8 mouse cellular contexts compared by ENCODE assay signal in genomic region chr10:94115893-94116599, GRCm38 (mm10). TPM values are rescaled to one million over a fixed set of nuclear protein-coding genes. Genes with fewer than 3 reads are reported as not detected.
DNase-seq lines count a peak whose midpoint lies in the region; ATAC-seq and TF ChIP-seq lines count a peak whose summit lies in the region.

No protein-coding gene starts in this region.

- H3K27me3 ChIP-seq in heart, embryonic 11.5 days (ENCODE audit: control insufficient read depth, insufficient read depth, low read length), result no peaks in the 10 kb centered on the region
- H3K27me3 ChIP-seq in kidney, embryonic 14.5 days (ENCODE audit: control insufficient read depth, insufficient read depth, low read length), result no peaks in the 10 kb centered on the region
- no peaks in the 10 kb centered on the region for H3K27me3 ChIP-seq in limb, embryonic 15.5 days
- H3K27me3 ChIP-seq in midbrain, postnatal 0 days (ENCODE audit: insufficient read depth, low read length), result no peaks in the 10 kb centered on the region

- H3K4me3 ChIP-seq in heart, embryonic 11.5 days (ENCODE audit: low read depth, low read length), result no peak overlapping the region
- no peak overlapping the region for H3K4me3 ChIP-seq in kidney, embryonic 14.5 days (ENCODE audit: low read length)
- no peak overlapping the region for H3K4me3 ChIP-seq in limb, embryonic 15.5 days
- no peak overlapping the region for H3K4me3 ChIP-seq in midbrain, postnatal 0 days (ENCODE audit: low read depth, low read length)

- H3K4me1 ChIP-seq in heart, embryonic 11.5 days (ENCODE audit: control insufficient read depth, insufficient read depth, low read length), result peaks cover 9% of the 10 kb centered on the region
- H3K4me1 ChIP-seq in kidney, embryonic 14.5 days (ENCODE audit: control insufficient read depth, insufficient read depth, low read length), result no peaks in the 10 kb centered on the region
- H3K4me1 ChIP-seq in limb, embryonic 15.5 days, result peaks cover 7% of the 10 kb centered on the region
- H3K4me1 ChIP-seq in midbrain, postnatal 0 days (ENCODE audit: insufficient read depth, low read length), result no peaks in the 10 kb centered on the region

- 0 out of 2 replicates have a peak, but pooled peaks cover 3% of the 10 kb centered on the region for H3K36me3 ChIP-seq in heart, embryonic 11.5 days (ENCODE audit: control insufficient read depth, insufficient read depth, low read length)
- no peaks in the 10 kb centered on the region for H3K36me3 ChIP-seq in kidney, embryonic 14.5 days (ENCODE audit: control insufficient read depth, insufficient read depth, low read length)
- 0 out of 2 replicates have a peak, but pooled peaks cover 5% of the 10 kb centered on the region for H3K36me3 ChIP-seq in limb, embryonic 15.5 days
- no peaks in the 10 kb centered on the region for H3K36me3 ChIP-seq in midbrain, postnatal 0 days (ENCODE audit: insufficient read depth, low read length)

- H3K9ac ChIP-seq in heart, embryonic 11.5 days (ENCODE audit: low read depth, low read length), result peak overlapping the region; percentile 29; the same call in 1 of the 2 replicates
- H3K9ac ChIP-seq in kidney, embryonic 14.5 days (ENCODE audit: low read depth, low read length), result no peak overlapping the region
- no peak overlapping the region for H3K9ac ChIP-seq in limb, embryonic 15.5 days
- H3K9ac ChIP-seq in midbrain, postnatal 0 days (replicated peaks; ENCODE audit: low read length, poor library complexity, severe bottlenecking), result no peak overlapping the region

- DNase-seq in B cell, adult 2 months, result peak; percentile 85 to 89
- DNase-seq in brain, adult 2 months (ENCODE audit: low read depth, low spot score), result peak; percentile 88
- peak; percentile 90 for DNase-seq in midbrain, postnatal 0 days (ENCODE audit: low spot score)
- peak; percentile 67 to 90 for DNase-seq in spleen, postnatal 10 days (ENCODE audit: low spot score in 2 of 2)

- peak; percentile 87 for ATAC-seq in erythroblast, adult 5-6 weeks (replicated peaks; ENCODE audit: low FRiP score, poor library complexity, severe bottlenecking)
- peak; percentile 67; the same call in 1 of the 2 replicates for ATAC-seq in heart, embryonic 11.5 days (replicated peaks; ENCODE audit: insufficient number of reproducible peaks, low FRiP score, low TSS enrichment)
- peak; percentile 86 for ATAC-seq in kidney, embryonic 14.5 days (ENCODE audit: low FRiP score, low TSS enrichment)
- peak; percentile 52; the same call in 1 of the 2 replicates for ATAC-seq in limb, embryonic 15.5 days (ENCODE audit: insufficient number of reproducible peaks, low FRiP score, low TSS enrichment, low read depth)
- ATAC-seq in midbrain, postnatal 0 days (ENCODE audit: low FRiP score), result peak; percentile 78

- peak overlapping the region; percentile 41 for H3K4me2 ChIP-seq in heart, embryonic 11.5 days
- no peak overlapping the region for H3K4me2 ChIP-seq in kidney, embryonic 14.5 days (replicated peaks; ENCODE audit: low read depth, low read length)
- H3K4me2 ChIP-seq in limb, embryonic 15.5 days, result no peak overlapping the region
- H3K4me2 ChIP-seq in midbrain, postnatal 0 days (ENCODE audit: low read depth, low read length, poor library complexity, severe bottlenecking), result no peak overlapping the region

- WGBS in heart, embryonic 11.5 days (ENCODE audit: insufficient replicate concordance), result 24% methylated on average over 6 of the region's 6 CpGs
- 27% methylated on average over 6 of the region's 6 CpGs for WGBS in kidney, embryonic 14.5 days
- 30% methylated on average over 6 of the region's 6 CpGs for WGBS in limb, embryonic 15.5 days
- 36% methylated on average over 6 of the region's 6 CpGs for WGBS in midbrain, postnatal 0 days

- peak overlapping the region; percentile 12; the same call in 1 of the 2 replicates for H3K27ac ChIP-seq in heart, embryonic 11.5 days (ENCODE audit: low read depth, low read length)
- H3K27ac ChIP-seq in kidney, embryonic 14.5 days (ENCODE audit: low read depth, low read length), result no peak overlapping the region
- no peak overlapping the region for H3K27ac ChIP-seq in limb, embryonic 15.5 days
- H3K27ac ChIP-seq in midbrain, postnatal 0 days (ENCODE audit: low read depth, low read length), result no peak overlapping the region

- peak; percentile 79 for TF ChIP-seq CTCF in midbrain, postnatal 0 days (IDR thresholded peaks at IDR 0.05)

- H3K9me3 ChIP-seq in heart, embryonic 11.5 days (replicated peaks; ENCODE audit: control insufficient read depth, low read length), result no peaks in the 10 kb centered on the region
- H3K9me3 ChIP-seq in kidney, embryonic 14.5 days (ENCODE audit: control insufficient read depth, low read length), result no peaks in the 10 kb centered on the region
- no peaks in the 10 kb centered on the region for H3K9me3 ChIP-seq in limb, embryonic 15.5 days
- no peaks in the 10 kb centered on the region for H3K9me3 ChIP-seq in midbrain, postnatal 0 days (ENCODE audit: low read length)

RNA-seq across cellular contexts. Expression of gene Nr2c1, which starts 31.8 kb away (rescaled TPM):
- total RNA-seq in erythroblast, adult 5-6 weeks (2015; ENCODE audit: low replicate concordance), result 0.38 and 3.6 TPM in 2 replicates
- total RNA-seq in erythroblast, adult 5-6 weeks (2017; ENCODE audit: low replicate concordance), result 1.1 and 2.8 TPM in 2 replicates
- 8.1 and 8.7 TPM in 2 replicates for polyA plus RNA-seq in heart, embryonic 11.5 days (2014; fragmentation: Nextera tagmentation; extraction: Ambion mirVana)
- 8.0 and 10.7 TPM in 2 replicates for polyA plus RNA-seq in kidney, embryonic 14.5 days (2014; fragmentation: Nextera tagmentation; extraction: Ambion mirVana)
- 8.0 and 9.0 TPM in 2 replicates for polyA plus RNA-seq in limb, embryonic 15.5 days (2015; fragmentation: Nextera tagmentation; extraction: Ambion mirVana)
- total RNA-seq in midbrain, postnatal 0 days (2014; rRNA removed), result 4.9 and 7.8 TPM in 2 replicates
- 3.3 and 3.9 TPM in 2 replicates for polyA plus RNA-seq in midbrain, postnatal 0 days (2015; fragmentation: Nextera tagmentation; extraction: Ambion mirVana)
